Mouse (Mus musculus) C2C12 (cell line): ENCODE data around the gene Tas2r144. TPM values are rescaled to one million over a fixed set of nuclear protein-coding genes. Genes with fewer than 3 reads are reported as not detected.

ENCODE experiments used
- H3K27me3 ChIP-seq: one replicate; pipeline ENCODE4 v1.6.1; 2011; ENCODE audit not compliant: control insufficient read depth, insufficient read depth, insufficient read length
- H3K36me3 ChIP-seq: one replicate; pipeline ENCODE4 v1.6.1; 2011; ENCODE audit not compliant: control insufficient read depth, insufficient read depth
- H3K4me3 ChIP-seq: one replicate; pipeline ENCODE4 v1.5.1; 2011; ENCODE audit warnings: mild to moderate bottlenecking, control low read depth; ENCODE audit not compliant: poor library complexity, insufficient read depth, severe bottlenecking
- H3K79me2 ChIP-seq: one replicate; pipeline ENCODE4 v1.6.1; 2011; ENCODE audit not compliant: control insufficient read depth, insufficient read depth
- H3K79me3 ChIP-seq: one replicate; pipeline ENCODE4 v1.6.1; 2011; ENCODE audit warnings: low read depth, control low read depth
- H3ac ChIP-seq: one replicate; pipeline ENCODE3; 2011; ENCODE audit warnings: low read depth; ENCODE audit not compliant: control insufficient read depth, insufficient read length
- CEBPB ChIP-seq: IDR thresholded peaks from one replicate; pipeline ENCODE4 v1.6.1; 2011; ENCODE audit warnings: low read depth, mild to moderate bottlenecking, control low read depth, moderate library complexity
- CTCF ChIP-seq: IDR thresholded peaks from one replicate; pipeline ENCODE4 v1.5.1; 2011; ENCODE audit not compliant: control insufficient read depth, insufficient read depth, insufficient read length
- FOSL1 ChIP-seq: IDR thresholded peaks from one replicate; pipeline ENCODE4 v1.8.0; 2011; ENCODE audit warnings: mild to moderate bottlenecking, low read length; ENCODE audit not compliant: poor library complexity, insufficient read depth, severe bottlenecking
- MAX ChIP-seq: IDR thresholded peaks from one replicate; pipeline ENCODE4 v1.6.1; 2011; ENCODE audit warnings: mild to moderate bottlenecking, control low read depth
- MYOD1 ChIP-seq: IDR thresholded peaks from one replicate; pipeline ENCODE4 v1.6.1; 2011; ENCODE audit warnings: low read depth; ENCODE audit not compliant: control insufficient read depth, insufficient read length
- MYOG ChIP-seq: IDR thresholded peaks from one replicate; pipeline ENCODE4 v1.6.1; 2011; ENCODE audit not compliant: control insufficient read depth, insufficient read length; ENCODE audit errors: extremely low read depth
- USF1 ChIP-seq: IDR thresholded peaks from one replicate; pipeline ENCODE4 v1.6.1; 2011; ENCODE audit warnings: low read depth, mild to moderate bottlenecking, control low read depth, moderate library complexity
- polyA plus RNA-seq: library from polyadenylated mRNA; unstranded; fragments of >200 nt; fragmentation: generic; extraction: Trizol; gene quantifications from one replicate; pipeline ENCODE4 v1.2.1, GENCODE M21; 2012; ENCODE audit warnings: missing spikeins

Gene Tas2r144
- polyA plus RNA-seq, 1 experiment = not detected

- no peak overlapping the region for H3K4me3 ChIP-seq
- H3K36me3 ChIP-seq = no peaks in the 10 kb centered on the region
- TF ChIP-seq MYOD1 (no peak), CTCF (no peak), FOSL1 (no peak), CEBPB (no peak), USF1 (no peak), MAX (no peak), MYOG (no peak)
- peaks cover 7% of the 10 kb centered on the region for H3K79me2 ChIP-seq
- H3K79me3 ChIP-seq = peaks cover 4% of the 10 kb centered on the region
- no peak overlapping the region for H3ac ChIP-seq
- peaks cover 5% of the 10 kb centered on the region for H3K27me3 ChIP-seq
Observed at GRCm38 (mm10) chr6:42260430-42260829, 45.3 kb downstream of the Tas2r144 start.

GRCm38 (mm10) chr6:42261524-42262170 is 46.5 kb downstream of the Tas2r144 start, which contains the start of gene Tmem139:
Gene Tmem139, plus strand, starts transcription at chr6:42261970.
- TF ChIP-seq CTCF (no peak), MYOD1 (no peak), MYOG (no peak), MAX (no peak), CEBPB (no peak), USF1 (no peak), FOSL1 (no peak)
- H3K4me3 ChIP-seq = no peak within 1 kb of the TSS
- H3K36me3 ChIP-seq = no peaks in the 10 kb centered on the region
- H3K27me3 ChIP-seq = peaks cover 5% of the 10 kb centered on the region
- no peak within 1 kb of the TSS for H3ac ChIP-seq
- H3K79me2 ChIP-seq = peaks cover 19% of the 10 kb centered on the region
- H3K79me3 ChIP-seq = peaks cover 16% of the 10 kb centered on the region

GRCm38 (mm10) chr6:42264626-42265312 is 49.6 kb downstream of the Tas2r144 start, which contains the start of gene Casp2:
Gene Casp2, plus strand, starts transcription at chr6:42264985.
- TF ChIP-seq CTCF (peak; percentile 76), CEBPB (no peak), FOSL1 (no peak), MAX (peak; percentile 66), MYOG (no peak)
- H3K4me3 ChIP-seq = peak within 1 kb of the TSS; percentile 93
- H3K36me3 ChIP-seq = peaks cover 29% of the 10 kb centered on the region
- H3K27me3 ChIP-seq = no peaks in the 10 kb centered on the region
- H3K79me2 ChIP-seq = peaks cover 36% of the 10 kb centered on the region
- H3ac ChIP-seq = peak within 1 kb of the TSS; percentile 94
- H3K79me3 ChIP-seq = peaks cover 28% of the 10 kb centered on the region

Other genes starting within 250 kb of the Tas2r144 start
- not detected for gene Sval3, start 247.2 kb upstream of the Tas2r144 start, polyA plus RNA-seq
- not detected for gene Sva, start 176.9 kb upstream of the Tas2r144 start, polyA plus RNA-seq
- gene Tas2r139, start 74.4 kb upstream of the Tas2r144 start, polyA plus RNA-seq = not detected
- 1.5 TPM for gene Gstk1, start 30.6 kb downstream of the Tas2r144 start, polyA plus RNA-seq
- gene Tmem139, start 46.6 kb downstream of the Tas2r144 start, polyA plus RNA-seq = 0.04 TPM
- 11.7 TPM for gene Casp2, start 49.7 kb downstream of the Tas2r144 start, polyA plus RNA-seq
- 0.42 TPM for gene Clcn1, start 71.4 kb downstream of the Tas2r144 start, polyA plus RNA-seq
- gene Fam131b, start 109.3 kb downstream of the Tas2r144 start, polyA plus RNA-seq = 15.6 TPM
- 694 TPM for gene Zyx, start 134.3 kb downstream of the Tas2r144 start, polyA plus RNA-seq
- gene Epha1, start 157.9 kb downstream of the Tas2r144 start, polyA plus RNA-seq = 8.4 TPM
- not detected for gene Tas2r143, start 184.9 kb downstream of the Tas2r144 start, polyA plus RNA-seq
- not detected for gene Tas2r135, start 190.1 kb downstream of the Tas2r144 start, polyA plus RNA-seq
- gene Tas2r126, start 219.2 kb downstream of the Tas2r144 start, polyA plus RNA-seq = not detected
- gene Olfr458, start 249.9 kb downstream of the Tas2r144 start, polyA plus RNA-seq = not detected